Mouse (Mus musculus): ENCODE data around the gene Crisp3. TPM values are rescaled to one million over a fixed set of nuclear protein-coding genes. Genes with fewer than 3 reads are reported as not detected.
"Not testable (repeated sequence)": the region's sequence is repeated elsewhere in the genome, so short reads cannot be mapped to it uniquely, and the experiment has no call there.

The Crisp3 gene
- polyA plus RNA-seq (2015; fragmentation: Nextera tagmentation; extraction: Ambion mirVana): not detected in 2 replicates

DNA sequence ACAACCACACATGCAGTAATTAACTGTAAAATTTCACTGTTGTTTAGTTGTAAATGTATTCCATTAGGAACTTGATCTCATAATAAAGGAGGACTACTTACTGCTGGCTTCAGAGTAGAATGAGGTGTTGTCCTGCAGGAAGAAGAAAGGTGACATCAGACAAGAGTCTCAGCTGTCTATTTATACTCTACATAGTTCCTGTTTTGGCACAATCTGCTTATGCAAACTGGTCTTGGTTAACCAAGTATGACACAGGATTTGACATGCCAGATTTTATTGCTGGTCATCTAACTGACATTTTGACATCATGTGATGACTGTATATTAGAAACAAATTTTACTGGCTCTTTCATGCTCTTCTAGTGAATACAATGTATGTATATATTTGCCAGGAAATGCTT is at the start of gene Crisp3:
Gene Crisp3, minus strand, starts transcription at position 154 of the 400 bp plus-strand sequence.
- Histone ChIP-seq H3K27ac (replicated peaks) (no peak within 1 kb of the TSS), H3K9me3 (no peaks in the 10 kb centered on the region), H3K27me3 (no peaks in the 10 kb centered on the region), H3K4me2 (no peak within 1 kb of the TSS), H3K9ac (no peak within 1 kb of the TSS), H3K36me3 (no peaks in the 10 kb centered on the region), H3K4me3 (no peak within 1 kb of the TSS), H3K4me1 (replicated peaks) (no peaks in the 10 kb centered on the region)
- no peak for ATAC-seq (ENCODE audit: low read depth)

DNA sequence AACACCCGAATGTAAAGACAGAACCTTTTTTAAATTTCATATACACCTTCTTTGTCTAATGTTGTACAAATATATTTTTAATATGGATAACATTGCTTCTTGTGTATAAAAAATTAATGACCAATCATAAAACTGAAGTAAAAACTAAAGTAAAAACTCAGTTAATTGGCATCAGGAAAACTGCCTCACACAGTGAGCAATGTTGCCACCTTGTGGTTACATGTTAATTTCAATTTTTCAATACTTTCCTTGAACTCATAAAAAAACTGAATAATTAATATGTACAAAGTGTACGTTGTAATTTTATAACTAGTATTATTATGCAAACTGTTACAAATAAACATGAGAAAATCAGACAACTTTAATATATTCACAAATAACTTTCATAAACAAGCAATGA is 43.3 kb upstream of the Crisp3 start:
- Histone ChIP-seq H3K4me1 (replicated peaks) (no peaks in the 10 kb centered on the region), H3K4me2 (no peak overlapping the region), H3K27me3 (no peaks in the 10 kb centered on the region), H3K36me3 (no peaks in the 10 kb centered on the region), H3K27ac (replicated peaks) (no peak overlapping the region), H3K9ac (no peak overlapping the region), H3K9me3 (no peaks in the 10 kb centered on the region), H3K4me3 (no peak overlapping the region)
- WGBS: 74% methylated on average over 2 of the region's 2 CpGs
- ATAC-seq (ENCODE audit: low read depth): no peak

DNA sequence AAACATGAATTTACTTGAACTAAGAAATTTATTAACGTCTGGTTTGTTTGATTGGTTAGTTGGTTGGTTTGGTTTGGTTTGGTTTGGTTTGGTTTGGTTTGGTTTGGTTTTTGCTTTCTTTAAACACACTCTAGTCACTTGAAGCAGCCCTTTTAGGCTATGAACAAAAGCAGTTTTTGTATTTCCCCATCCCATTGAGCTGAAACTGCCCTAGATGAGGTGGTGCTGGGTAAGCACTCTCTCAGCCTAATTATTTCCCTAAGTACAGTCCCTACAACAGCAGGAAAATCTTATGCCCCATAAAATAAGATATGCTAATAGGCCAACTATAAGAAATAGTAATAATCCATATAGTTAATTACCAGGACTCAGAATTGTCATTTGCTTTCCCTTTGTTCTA is 33.4 kb upstream of the Crisp3 start:
- Histone ChIP-seq H3K4me2 (no peak overlapping the region), H3K36me3 (no peaks in the 10 kb centered on the region), H3K9ac (no peak overlapping the region), H3K9me3 (no peaks in the 10 kb centered on the region), H3K4me3 (no peak overlapping the region), H3K27ac (replicated peaks) (no peak overlapping the region), H3K27me3 (no peaks in the 10 kb centered on the region), H3K4me1 (replicated peaks) (no peaks in the 10 kb centered on the region)
- no peak for ATAC-seq (ENCODE audit: low read depth)
- WGBS: 81% methylated on average over 1 of the region's 1 CpGs

DNA sequence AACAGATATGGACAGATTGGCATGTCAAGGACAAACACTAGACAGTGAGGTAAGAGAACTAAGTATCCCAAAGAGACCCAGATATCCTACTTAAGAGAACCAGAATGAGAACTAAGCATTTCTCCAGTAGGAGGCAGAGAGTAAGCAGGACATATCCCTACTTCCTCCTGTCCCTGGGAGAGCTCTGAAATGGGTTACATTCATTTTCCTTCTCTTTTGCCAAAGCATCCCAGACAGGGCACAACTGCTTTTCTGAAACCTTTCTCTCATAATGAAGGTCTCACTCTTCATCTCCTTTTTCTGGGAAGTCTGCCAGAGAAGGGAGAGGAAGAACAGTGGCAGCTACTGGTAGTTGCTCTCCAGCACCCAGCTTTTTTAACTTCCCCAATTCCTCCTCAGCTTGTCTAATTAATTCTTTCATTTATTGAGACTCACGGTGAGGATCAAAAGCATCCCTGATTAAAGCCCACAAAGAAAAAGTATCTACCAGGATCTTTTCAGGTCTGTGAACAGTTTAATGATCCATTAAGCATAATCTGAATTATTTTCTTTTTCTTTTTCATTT is 32.9 kb upstream of the Crisp3 start:
- H3K4me3 ChIP-seq: no peak overlapping the region
- H3K9me3 ChIP-seq: no peaks in the 10 kb centered on the region
- no peaks in the 10 kb centered on the region for H3K27me3 ChIP-seq
- WGBS: 70% methylated on average over 1 of the region's 1 CpGs
- no peak overlapping the region for H3K9ac ChIP-seq
- H3K4me2 ChIP-seq: no peak overlapping the region
- ATAC-seq (ENCODE audit: low read depth): no peak
- H3K27ac ChIP-seq (replicated peaks): no peak overlapping the region
- H3K4me1 ChIP-seq (replicated peaks): no peaks in the 10 kb centered on the region
- H3K36me3 ChIP-seq: no peaks in the 10 kb centered on the region

DNA sequence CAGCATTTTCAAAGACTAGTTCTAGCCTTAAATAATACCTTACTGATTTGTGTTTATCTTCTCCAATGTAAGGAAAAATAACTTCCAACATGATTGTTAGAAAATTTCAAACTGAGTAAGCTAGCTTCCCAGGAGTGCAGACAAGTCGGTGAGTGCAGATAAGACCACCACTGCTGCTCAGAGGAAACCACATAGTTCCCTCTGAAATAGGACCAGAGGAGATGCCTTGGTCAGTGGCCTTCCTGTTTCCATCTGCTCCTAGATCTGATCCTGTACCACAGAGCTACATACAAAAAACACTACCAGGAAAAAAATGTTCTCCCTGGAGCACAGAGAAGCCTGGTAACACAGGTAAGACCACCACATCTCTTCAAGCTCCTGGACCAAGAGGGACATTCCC is 10.4 kb upstream of the Crisp3 start:
- Histone ChIP-seq H3K36me3 (no peaks in the 10 kb centered on the region), H3K27ac (replicated peaks) (no peak overlapping the region), H3K9me3 (no peaks in the 10 kb centered on the region), H3K4me2 (no peak overlapping the region), H3K4me3 (no peak overlapping the region), H3K9ac (no peak overlapping the region), H3K27me3 (no peaks in the 10 kb centered on the region), H3K4me1 (replicated peaks) (no peaks in the 10 kb centered on the region)
- 90% methylated on average over 1 of the region's 1 CpGs for WGBS
- no peak for ATAC-seq (ENCODE audit: low read depth)

DNA sequence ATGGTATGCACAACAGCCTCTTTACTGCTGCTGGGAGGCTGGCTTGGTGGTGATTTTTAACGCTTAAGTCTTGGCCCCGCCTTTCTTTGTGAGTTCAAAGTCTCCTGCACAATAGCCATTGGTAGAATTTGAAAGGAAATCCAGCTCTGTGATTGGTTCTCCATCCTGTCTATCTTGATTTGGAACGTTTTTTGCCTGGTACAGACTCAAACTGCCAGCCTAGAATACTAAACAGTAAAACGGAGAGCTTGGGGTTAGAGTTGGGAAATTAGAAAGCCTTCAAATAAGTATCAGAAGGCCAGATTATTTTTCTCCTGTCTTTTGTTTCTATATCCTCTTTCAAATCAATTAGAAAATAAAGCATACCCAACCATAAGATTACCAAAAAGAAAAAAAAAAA is 33.5 kb downstream of the Crisp3 start, which contains the start of gene Pgk2:
Gene Pgk2, minus strand, starts transcription at position 101 of the 400 bp plus-strand sequence.
- H3K4me2 ChIP-seq: no peak within 1 kb of the TSS
- H3K27me3 ChIP-seq: no peaks in the 10 kb centered on the region
- H3K4me1 ChIP-seq (replicated peaks): no peaks in the 10 kb centered on the region
- no peaks in the 10 kb centered on the region for H3K36me3 ChIP-seq
- H3K9ac ChIP-seq: no peak within 1 kb of the TSS
- no peaks in the 10 kb centered on the region for H3K9me3 ChIP-seq
- WGBS: 77% methylated on average over 4 of the region's 4 CpGs
- no peak for ATAC-seq (ENCODE audit: low read depth)
- H3K27ac ChIP-seq (replicated peaks): no peak within 1 kb of the TSS
- H3K4me3 ChIP-seq: no peak within 1 kb of the TSS

DNA sequence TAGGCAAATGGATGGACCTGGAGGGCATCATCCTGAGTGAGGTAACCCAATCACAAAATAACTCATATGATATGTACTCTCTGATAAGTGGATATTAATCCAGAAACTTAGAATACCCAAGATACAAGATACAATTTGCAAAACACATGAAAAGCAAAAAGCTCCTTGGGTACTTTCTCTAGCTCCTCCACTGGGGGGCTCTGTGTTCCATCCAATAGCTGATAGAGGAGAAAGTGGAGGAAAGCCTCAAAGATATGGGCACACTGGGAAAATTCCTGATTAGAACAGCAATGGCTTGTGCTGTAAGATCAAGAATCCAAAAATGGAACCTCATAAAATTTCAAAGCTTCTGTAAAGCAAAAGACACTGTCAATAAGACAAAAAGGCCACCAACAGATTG is 40.3 kb downstream of the Crisp3 start:
- H3K4me3 ChIP-seq; H3K27me3 ChIP-seq; H3K4me1 ChIP-seq (replicated peaks); H3K27ac ChIP-seq (replicated peaks); ATAC-seq (ENCODE audit: low read depth); H3K9me3 ChIP-seq; H3K36me3 ChIP-seq; H3K9ac ChIP-seq; H3K4me2 ChIP-seq: not testable (repeated sequence)

DNA sequence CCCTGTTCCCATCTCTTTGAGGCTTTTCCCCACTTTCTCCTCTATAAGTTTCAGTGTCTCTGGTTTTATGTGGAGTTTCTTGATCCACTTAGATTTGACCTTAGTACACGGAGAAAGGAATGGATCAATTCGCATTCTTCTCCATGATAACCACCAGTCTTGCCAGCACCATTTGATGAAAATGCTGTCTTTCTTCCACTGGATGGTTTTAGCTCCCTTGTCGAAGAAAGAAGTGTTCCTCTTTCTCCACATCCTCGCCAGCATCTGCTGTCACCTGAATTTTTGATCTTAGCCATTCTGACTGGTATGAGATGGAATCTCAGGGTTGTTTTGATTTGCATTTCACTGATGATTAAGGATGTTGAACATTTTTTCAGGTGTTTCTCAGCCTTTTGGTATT is 51.9 kb downstream of the Crisp3 start:
- not testable (repeated sequence) for H3K9me3 ChIP-seq; H3K4me1 ChIP-seq (replicated peaks); H3K4me3 ChIP-seq; H3K27ac ChIP-seq (replicated peaks); ATAC-seq (ENCODE audit: low read depth); H3K9ac ChIP-seq; H3K4me2 ChIP-seq; H3K27me3 ChIP-seq; H3K36me3 ChIP-seq
- 88% methylated on average over 4 of the region's 4 CpGs for WGBS

Other genes starting within 250 kb of the Crisp3 start
- gene AC192777.2, start 146.8 kb downstream of the Crisp3 start, polyA plus RNA-seq (2015; fragmentation: Nextera tagmentation; extraction: Ambion mirVana): not detected in 2 replicates
- gene Pgk2, start 33.6 kb downstream of the Crisp3 start, polyA plus RNA-seq (2015; fragmentation: Nextera tagmentation; extraction: Ambion mirVana): not detected in 2 replicates
- gene Crisp1, start 76.9 kb upstream of the Crisp3 start, polyA plus RNA-seq (2015; fragmentation: Nextera tagmentation; extraction: Ambion mirVana): not detected in 2 replicates

Data from neural tube, embryonic 13.5 days (tissue).